Mouse (Mus musculus) neural tube, embryonic 13.5 days (tissue): ENCODE results near the gene Mamstr. TPM values are rescaled to one million over a fixed set of nuclear protein-coding genes. Genes with fewer than 3 reads are reported as not detected.

Source experiments
- ATAC-seq: fragments of 200-750 bp; cut with Nextera tagmentation; 2 replicates; pipeline ENCODE4 v1.8.0; 2017; ENCODE audit warnings: low read depth, mild to moderate bottlenecking, moderate TSS enrichment, moderate library complexity
- H3K27ac ChIP-seq: fragments of 300-500 bp; sonication (generic); replicated peaks from 2 replicates; pipeline ENCODE4 v1.5.1; 2015; ENCODE audit warnings: moderate library complexity, mild to moderate bottlenecking, inconsistent platforms
- H3K27me3 ChIP-seq: fragments of 300-500 bp; sonication (generic); 2 replicates; pipeline ENCODE4 v1.6.1; 2015; ENCODE audit warnings: mild to moderate bottlenecking, inconsistent platforms
- H3K36me3 ChIP-seq: fragments of 300-500 bp; sonication (generic); 2 replicates; pipeline ENCODE4 v1.6.1; 2015; ENCODE audit warnings: mild to moderate bottlenecking, inconsistent platforms
- H3K4me1 ChIP-seq: fragments of 300-500 bp; sonication (generic); replicated peaks from 2 replicates; pipeline ENCODE4 v1.6.1; 2015; ENCODE audit warnings: inconsistent platforms
- H3K4me2 ChIP-seq: fragments of 300-500 bp; sonication (generic); 2 replicates; pipeline ENCODE4 v1.6.1; 2015; ENCODE audit warnings: inconsistent platforms, mild to moderate bottlenecking, moderate library complexity
- H3K4me3 ChIP-seq: fragments of 300-500 bp; sonication (generic); 2 replicates; pipeline ENCODE4 v1.5.1; 2015; ENCODE audit warnings: mild to moderate bottlenecking, inconsistent platforms
- H3K9ac ChIP-seq: fragments of 300-500 bp; sonication (generic); 2 replicates; pipeline ENCODE4 v1.6.1; 2015; ENCODE audit warnings: moderate library complexity, mild to moderate bottlenecking, inconsistent platforms
- H3K9me3 ChIP-seq: fragments of 300-500 bp; sonication (generic); 2 replicates; pipeline ENCODE4 v1.6.1; 2016; ENCODE audit warnings: inconsistent platforms
- WGBS: fragments of 180-500 bp; shearing (Covaris S2); methylation state at CpG from one replicate; pipeline ENCODE4 v1.1.7; 2015; 5-methylcytosine and 5-hydroxymethylcytosine counted together
- polyA plus RNA-seq: library from polyadenylated mRNA; unstranded; fragments of >200 nt; fragmentation: Nextera tagmentation; extraction: Ambion mirVana; gene quantifications from 2 replicates; pipeline ENCODE4 v1.2.1, GENCODE M21; 2015

The Mamstr gene
- polyA plus RNA-seq, 1 experiment from 2014 or later, result 3.1 TPM

DNA sequence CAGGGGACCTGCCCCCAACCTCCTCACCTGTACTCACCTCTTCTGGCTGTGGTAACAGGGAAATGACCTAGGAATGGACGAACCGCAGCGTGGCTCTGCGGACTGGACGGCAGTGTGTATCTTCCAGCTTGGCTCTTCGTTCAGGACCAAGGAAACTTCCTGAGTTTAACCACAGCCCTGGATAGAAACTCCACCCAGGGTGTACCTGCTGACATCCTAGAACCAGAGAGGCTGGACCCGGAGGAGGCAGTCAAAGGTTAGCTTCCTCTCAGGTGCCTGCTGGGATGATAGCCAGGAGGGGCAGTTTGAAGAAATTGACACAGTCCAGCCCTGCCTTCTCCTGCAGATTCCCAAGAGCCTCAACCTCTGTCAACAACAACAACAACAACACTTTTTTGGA lies 26.4 kb downstream of the Mamstr start, which contains the start of gene Fut2:
TSS of gene Fut2 (minus strand) at position 234 of the 400 bp plus-strand sequence.
- Histone ChIP-seq H3K9ac (no peak within 1 kb of the TSS), H3K36me3 (no peaks in the 10 kb centered on the region), H3K4me3 (no peak within 1 kb of the TSS), H3K9me3 (no peaks in the 10 kb centered on the region), H3K4me2 (no peak within 1 kb of the TSS), H3K27ac (no peak within 1 kb of the TSS), H3K27me3 (no peaks in the 10 kb centered on the region), H3K4me1 (peaks cover 3% of the 10 kb centered on the region; the same call in 1 of the 2 replicates)
- ATAC-seq, result no peak
- WGBS, result 87% methylated on average over 7 of the region's 7 CpGs

DNA sequence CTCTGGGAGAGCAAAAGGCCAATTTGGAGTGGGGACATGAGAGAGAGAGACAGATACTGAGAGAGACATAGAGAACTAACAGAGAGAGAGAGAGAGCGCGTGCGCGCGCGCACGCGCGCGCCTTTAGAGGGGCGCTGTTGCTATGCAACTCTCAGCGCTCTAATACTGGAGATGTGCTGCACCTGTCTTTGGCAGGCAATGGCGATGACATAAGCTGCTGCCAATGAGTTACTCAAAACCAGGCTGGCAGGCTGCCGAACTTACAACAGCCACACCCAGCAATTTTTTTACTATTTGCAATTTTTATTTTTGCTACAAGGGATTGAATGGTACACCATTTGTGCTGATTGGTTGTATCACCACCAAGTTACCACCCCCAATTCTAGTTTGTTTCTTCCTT lies 28.0 kb downstream of the Mamstr start:
- ATAC-seq, result no peak
- Histone ChIP-seq H3K36me3 (no peaks in the 10 kb centered on the region), H3K4me1 (peaks cover 3% of the 10 kb centered on the region; the same call in 1 of the 2 replicates), H3K4me3 (no peak overlapping the region), H3K9ac (no peak overlapping the region), H3K27me3 (no peaks in the 10 kb centered on the region), H3K27ac (no peak overlapping the region), H3K4me2 (no peak overlapping the region), H3K9me3 (no peaks in the 10 kb centered on the region)
- 73% methylated on average over 14 of the region's 14 CpGs for WGBS

- Histone ChIP-seq H3K9ac (no peak overlapping the region), H3K36me3 (no peaks in the 10 kb centered on the region), H3K27me3 (no peaks in the 10 kb centered on the region), H3K4me3 (no peak overlapping the region), H3K4me2 (no peak overlapping the region), H3K9me3 (no peaks in the 10 kb centered on the region), H3K27ac (no peak overlapping the region), H3K4me1 (peaks cover 3% of the 10 kb centered on the region; the same call in 1 of the 2 replicates)
- ATAC-seq, result no peak
- 93% methylated on average over 9 of the region's 9 CpGs for WGBS
Observed at GRCm38 (mm10) chr7:45668921-45669320, 29.1 kb downstream of the Mamstr start.

GRCm38 (mm10) chr7:45677627-45678295 lies 38.0 kb downstream of the Mamstr start:
- Histone ChIP-seq H3K27me3 (no peaks in the 10 kb centered on the region), H3K4me2 (no peak overlapping the region), H3K9me3 (no peaks in the 10 kb centered on the region), H3K36me3 (no peaks in the 10 kb centered on the region), H3K27ac (no peak overlapping the region), H3K4me3 (no peak overlapping the region), H3K9ac (no peak overlapping the region), H3K4me1 (peaks cover 7% of the 10 kb centered on the region; the same call in 1 of the 2 replicates)
- WGBS, result 72% methylated on average over 7 of the region's 7 CpGs
- ATAC-seq, result no peak

DNA sequence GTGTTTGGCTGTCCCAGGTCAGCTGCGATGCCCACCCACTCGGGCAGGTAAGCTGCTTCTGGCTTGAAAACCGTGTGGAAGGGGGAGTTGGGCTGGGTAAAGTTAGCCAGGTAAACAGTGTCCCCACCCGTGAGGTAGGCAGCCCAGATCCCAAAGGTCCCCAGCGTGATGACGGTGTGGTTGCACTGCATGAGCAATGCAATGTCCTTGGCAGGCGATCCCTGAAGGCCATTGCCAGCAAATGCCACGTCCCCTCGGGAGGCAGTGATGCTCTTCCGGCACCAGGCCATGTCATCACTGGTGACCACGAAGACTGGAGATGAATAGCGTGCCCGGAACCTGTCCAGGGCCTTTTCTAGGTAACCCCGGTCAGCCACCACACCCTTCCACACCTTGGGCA lies 38.7 kb downstream of the Mamstr start:
- H3K36me3 ChIP-seq, result no peaks in the 10 kb centered on the region
- H3K4me3 ChIP-seq, result no peak overlapping the region
- H3K9me3 ChIP-seq, result no peaks in the 10 kb centered on the region
- H3K4me2 ChIP-seq, result no peak overlapping the region
- H3K27me3 ChIP-seq, result no peaks in the 10 kb centered on the region
- H3K9ac ChIP-seq, result no peak overlapping the region
- 92% methylated on average over 14 of the region's 14 CpGs for WGBS
- no peak overlapping the region for H3K27ac ChIP-seq
- no peak for ATAC-seq
- H3K4me1 ChIP-seq, result peaks cover 11% of the 10 kb centered on the region; the same call in 1 of the 2 replicates

- WGBS, result 72% methylated on average over 14 of the region's 14 CpGs
Observed at GRCm38 (mm10) chr7:45679966-45680621, 40.3 kb downstream of the Mamstr start.

GRCm38 (mm10) chr7:45681046-45681736 lies 41.4 kb downstream of the Mamstr start:
- 85% methylated on average over 8 of the region's 8 CpGs for WGBS
- Histone ChIP-seq H3K4me3 (no peak overlapping the region), H3K27me3 (no peaks in the 10 kb centered on the region), H3K4me2 (no peak overlapping the region), H3K4me1 (peaks cover 19% of the 10 kb centered on the region), H3K9ac (no peak overlapping the region), H3K9me3 (no peaks in the 10 kb centered on the region), H3K36me3 (no peaks in the 10 kb centered on the region), H3K27ac (no peak overlapping the region)
- no peak for ATAC-seq

More at GRCm38 (mm10) chr7:45679966-45680621, 40.3 kb downstream of the Mamstr start:
- no peak overlapping the region for H3K4me2 ChIP-seq
- H3K27ac ChIP-seq, result no peak overlapping the region
- no peak overlapping the region for H3K9ac ChIP-seq
- H3K4me1 ChIP-seq, result peaks cover 11% of the 10 kb centered on the region; the same call in 1 of the 2 replicates
- no peaks in the 10 kb centered on the region for H3K9me3 ChIP-seq
- no peak overlapping the region for H3K4me3 ChIP-seq
- no peaks in the 10 kb centered on the region for H3K27me3 ChIP-seq
- no peaks in the 10 kb centered on the region for H3K36me3 ChIP-seq
- ATAC-seq, result no peak

GRCm38 (mm10) chr7:45682144-45683126 lies 42.7 kb downstream of the Mamstr start:
- no peaks in the 10 kb centered on the region for H3K36me3 ChIP-seq
- peak overlapping the region; percentile 43; the same call in 1 of the 2 replicates for H3K9ac ChIP-seq
- H3K27me3 ChIP-seq, result no peaks in the 10 kb centered on the region
- WGBS, result 31% methylated on average over 14 of the region's 14 CpGs
- H3K4me1 ChIP-seq, result peaks cover 31% of the 10 kb centered on the region
- peak overlapping the region; percentile 40 for H3K4me2 ChIP-seq
- no peaks in the 10 kb centered on the region for H3K9me3 ChIP-seq
- no peak overlapping the region for H3K4me3 ChIP-seq
- peak overlapping the region; percentile 35; the same call in 1 of the 2 replicates for H3K27ac ChIP-seq
- peak; percentile 82 for ATAC-seq

DNA sequence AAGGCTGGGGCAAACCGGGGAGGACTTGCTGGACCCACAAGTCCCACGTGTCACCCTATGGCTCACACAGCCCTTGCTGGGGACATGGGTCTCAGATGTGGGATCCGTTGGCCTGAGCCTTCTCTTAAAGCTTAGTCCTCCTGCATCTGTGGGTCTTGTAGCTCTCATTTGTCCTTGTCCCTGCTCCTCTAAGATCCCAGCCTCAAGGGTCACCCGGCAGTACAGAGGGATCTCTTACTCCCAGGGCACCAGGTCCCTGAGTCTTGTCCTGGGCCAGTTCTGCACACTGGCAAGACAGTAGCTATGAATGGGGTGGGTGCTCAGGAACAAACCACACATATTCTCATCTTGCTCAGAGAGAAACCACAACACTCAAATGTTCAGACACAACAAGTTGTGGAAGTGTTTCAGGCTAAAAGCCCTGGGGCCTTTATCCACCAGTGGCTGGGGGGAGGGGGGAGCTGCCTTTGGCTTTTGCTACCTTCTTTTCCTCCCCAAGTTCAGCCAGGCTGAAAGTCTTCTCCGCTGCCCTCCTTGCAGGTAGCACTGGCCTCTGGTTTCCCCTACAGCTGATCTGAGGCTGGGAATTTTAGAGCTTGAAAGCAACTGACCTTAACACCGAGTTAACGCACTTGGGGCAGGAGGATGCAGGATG lies 43.7 kb downstream of the Mamstr start, which contains the start of gene Ntn5:
TSS of gene Ntn5 (plus strand) at position 627 of the 655 bp plus-strand sequence.
- WGBS, result 77% methylated on average over 7 of the region's 7 CpGs
- Histone ChIP-seq H3K36me3 (no peaks in the 10 kb centered on the region), H3K9ac (peak within 1 kb of the TSS; percentile 43; the same call in 1 of the 2 replicates), H3K9me3 (no peaks in the 10 kb centered on the region), H3K4me1 (peaks cover 31% of the 10 kb centered on the region), H3K4me3 (no peak within 1 kb of the TSS), H3K27me3 (no peaks in the 10 kb centered on the region), H3K4me2 (no peak within 1 kb of the TSS; the same call in 1 of the 2 replicates), H3K27ac (no peak within 1 kb of the TSS)
- ATAC-seq, result no peak

DNA sequence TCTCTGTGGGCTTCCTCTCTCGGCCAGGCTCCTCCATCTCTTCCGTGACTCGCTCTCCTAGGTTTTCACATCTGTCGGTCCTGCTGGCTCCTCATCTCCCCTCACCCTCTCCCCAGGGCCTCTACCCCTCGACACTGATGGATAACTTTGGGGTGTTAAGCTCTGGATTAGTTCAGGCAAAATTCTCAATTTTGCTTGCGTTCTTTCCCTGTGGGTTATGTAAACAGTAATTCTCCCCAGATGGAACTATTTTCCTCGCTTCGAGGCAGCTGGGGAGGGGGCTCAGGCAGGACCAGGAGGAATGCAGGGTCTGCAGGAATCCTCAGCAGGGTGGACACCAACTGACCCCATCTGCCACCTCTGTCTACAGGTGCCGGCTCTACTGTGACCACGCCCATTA lies 46.0 kb downstream of the Mamstr start:
- H3K4me2 ChIP-seq, result no peak overlapping the region
- 63% methylated on average over 10 of the region's 10 CpGs for WGBS

DNA sequence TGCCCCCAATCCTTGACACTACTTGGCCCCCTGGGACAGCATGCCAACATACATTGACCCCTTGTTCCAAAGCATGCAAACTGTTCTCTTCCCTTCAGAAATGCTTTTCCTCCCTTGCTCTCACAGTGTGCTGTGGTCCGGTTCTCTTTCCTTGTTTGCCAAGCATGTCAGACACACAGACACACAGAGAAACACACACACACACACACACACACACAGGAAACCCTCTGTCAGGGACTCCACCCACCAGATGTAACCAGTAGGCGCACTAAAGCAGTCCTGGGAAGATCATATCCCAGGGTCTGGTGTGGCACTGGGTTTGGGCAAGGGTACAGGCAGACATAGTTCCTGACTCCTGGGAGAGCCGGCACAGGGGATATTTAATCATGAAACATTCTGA lies 47.1 kb downstream of the Mamstr start:
- Histone ChIP-seq H3K27ac (no peak overlapping the region), H3K4me1 (peaks cover 31% of the 10 kb centered on the region), H3K27me3 (no peaks in the 10 kb centered on the region; the same call in 1 of the 2 replicates), H3K36me3 (no peaks in the 10 kb centered on the region), H3K4me3 (no peak overlapping the region), H3K9ac (0 out of 2 replicates have a peak overlapping the region, but pooled peaks have one; percentile 4), H3K4me2 (no peak overlapping the region), H3K9me3 (no peaks in the 10 kb centered on the region)
- 70% methylated on average over 3 of the region's 3 CpGs for WGBS
- ATAC-seq, result no peak

More for the DNA sequence above, 46.0 kb downstream of the Mamstr start:
- ATAC-seq, result no peak
- Histone ChIP-seq H3K4me3 (no peak overlapping the region), H3K9me3 (no peaks in the 10 kb centered on the region), H3K27ac (no peak overlapping the region), H3K27me3 (no peaks in the 10 kb centered on the region; the same call in 1 of the 2 replicates), H3K9ac (no peak overlapping the region), H3K4me1 (peaks cover 31% of the 10 kb centered on the region), H3K36me3 (no peaks in the 10 kb centered on the region)
